Mouse (Mus musculus): ENCODE data around the gene Olfr322. TPM values are rescaled to one million over a fixed set of nuclear protein-coding genes. Genes with fewer than 3 reads are reported as not detected.

The Olfr322 gene
- polyA plus RNA-seq, 1 experiment from 2014 or later, result 0.06 TPM

DNA sequence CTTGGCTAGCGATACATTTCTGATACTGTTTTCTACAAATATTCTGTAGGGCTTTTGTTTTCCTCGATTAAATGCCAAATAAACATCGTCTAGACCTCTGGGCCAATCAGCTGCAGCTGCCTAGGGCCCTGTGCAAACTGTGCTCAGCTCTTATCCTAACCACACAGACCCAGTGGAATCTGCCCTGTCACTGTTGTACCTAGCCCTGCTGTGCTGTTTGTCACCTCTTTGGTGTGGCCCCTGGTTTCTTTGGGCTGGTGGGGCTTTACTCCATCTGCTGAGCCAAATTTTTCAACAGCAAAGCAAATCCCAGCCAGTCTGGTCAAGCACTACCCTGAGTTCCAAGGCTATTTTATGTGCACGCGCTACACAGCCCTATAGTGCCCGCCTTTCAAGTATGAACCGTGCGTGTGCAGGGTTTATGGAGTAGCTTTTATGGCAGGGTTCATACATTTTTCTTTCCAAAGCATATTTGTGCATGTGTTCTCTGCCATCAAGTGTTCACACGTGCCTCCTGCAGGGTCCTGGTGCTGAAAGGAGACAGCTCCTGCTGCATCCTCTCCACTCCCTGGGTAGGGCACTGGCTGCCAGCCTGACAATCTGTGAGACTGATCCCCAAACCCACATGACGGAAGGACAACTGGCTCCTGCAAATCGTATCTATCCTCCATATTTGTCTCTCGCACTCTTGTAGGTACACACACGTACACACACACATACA, 16.8 kb upstream of the Olfr322 start:
- H3K4me2 ChIP-seq (ENCODE audit: low read depth, low read length), result peak overlapping the region; percentile 70
- 56% methylated on average over 13 of the region's 13 CpGs for WGBS (ENCODE audit: insufficient replicate concordance)
- H3K36me3 ChIP-seq (replicated peaks; ENCODE audit: insufficient read depth, low read length), result peaks cover 15% of the 10 kb centered on the region
- peak overlapping the region; percentile 92 for H3K9ac ChIP-seq (replicated peaks)
- H3K4me3 ChIP-seq (ENCODE audit: low read depth, low read length), result peak overlapping the region; percentile 68
- H3K27me3 ChIP-seq (ENCODE audit: insufficient read depth, low read length), result peaks cover 9% of the 10 kb centered on the region
- ATAC-seq, result peak; percentile 98
- H3K27ac ChIP-seq (ENCODE audit: low read depth), result peak overlapping the region; percentile 99
- H3K9me3 ChIP-seq (ENCODE audit: low read length), result no peaks in the 10 kb centered on the region
- DNase-seq, result peak; percentile 78
- TF ChIP-seq EP300 (IDR thresholded peaks at IDR 0.05; ENCODE audit: low read depth) (peak; percentile 96), CTCF (IDR thresholded peaks at IDR 0.05; ENCODE audit: low read depth) (0 out of 2 replicates have a peak, but pooled peaks have one; percentile 4)
- H3K4me1 ChIP-seq (ENCODE audit: insufficient read depth), result 0 out of 2 replicates have a peak, but pooled peaks cover 2% of the 10 kb centered on the region

GRCm38 (mm10) chr11:58643350-58643749, 15.2 kb upstream of the Olfr322 start:
- peak overlapping the region; percentile 99 for H3K27ac ChIP-seq (ENCODE audit: low read depth)

DNA sequence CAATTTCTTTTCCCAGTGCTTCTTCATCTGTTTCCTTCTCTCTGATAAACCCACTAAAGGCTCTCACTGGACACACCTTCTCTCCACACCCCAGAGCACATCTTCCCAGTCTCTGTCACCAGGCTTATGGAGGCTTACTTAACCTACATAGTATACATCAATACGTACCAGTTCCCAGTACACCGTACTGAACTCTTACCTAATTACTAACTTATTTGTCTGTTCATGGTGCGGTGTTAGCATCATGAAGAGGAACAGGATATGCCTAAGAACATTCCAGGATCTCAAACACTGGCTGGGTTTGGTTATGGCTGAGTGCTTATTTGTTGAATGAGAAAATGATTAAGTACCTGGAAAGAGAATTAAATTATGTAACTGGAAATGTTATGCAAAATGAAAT, 3.4 kb upstream of the Olfr322 start:
- no peaks in the 10 kb centered on the region for H3K4me1 ChIP-seq (ENCODE audit: insufficient read depth)
- DNase-seq (no peak), ATAC-seq (no peak)
- no peak overlapping the region for H3K9ac ChIP-seq (replicated peaks)
- no peak overlapping the region for H3K4me2 ChIP-seq (ENCODE audit: low read depth, low read length)
- H3K27ac ChIP-seq (ENCODE audit: low read depth), result no peak overlapping the region
- peaks cover 4% of the 10 kb centered on the region; the same call in 1 of the 2 replicates for H3K36me3 ChIP-seq (replicated peaks; ENCODE audit: insufficient read depth, low read length)
- WGBS (ENCODE audit: insufficient replicate concordance), result 89% methylated on average over 3 of the region's 3 CpGs
- H3K4me3 ChIP-seq (ENCODE audit: low read depth, low read length), result no peak overlapping the region
- TF ChIP-seq EP300 (IDR thresholded peaks at IDR 0.05; ENCODE audit: low read depth) (no peak), CTCF (IDR thresholded peaks at IDR 0.05; ENCODE audit: low read depth) (no peak)
- H3K27me3 ChIP-seq (ENCODE audit: insufficient read depth, low read length), result no peaks in the 10 kb centered on the region
- H3K9me3 ChIP-seq (ENCODE audit: low read length), result no peaks in the 10 kb centered on the region

More at GRCm38 (mm10) chr11:58643350-58643749, 15.2 kb upstream of the Olfr322 start:
- peak overlapping the region; percentile 70 for H3K4me2 ChIP-seq (ENCODE audit: low read depth, low read length)
- peaks cover 22% of the 10 kb centered on the region for H3K36me3 ChIP-seq (replicated peaks; ENCODE audit: insufficient read depth, low read length)
- DNase-seq (peak; percentile 85), ATAC-seq (no peak)
- no peak overlapping the region for H3K9ac ChIP-seq (replicated peaks)
- peaks cover 7% of the 10 kb centered on the region for H3K27me3 ChIP-seq (ENCODE audit: insufficient read depth, low read length)
- H3K4me3 ChIP-seq (ENCODE audit: low read depth, low read length), result peak overlapping the region; percentile 68; the same call in 1 of the 2 replicates
- H3K9me3 ChIP-seq (ENCODE audit: low read length), result no peaks in the 10 kb centered on the region
- WGBS (ENCODE audit: insufficient replicate concordance), result 34% methylated on average over 6 of the region's 6 CpGs
- 0 out of 2 replicates have a peak, but pooled peaks have one; percentile 25 for TF ChIP-seq EP300 (IDR thresholded peaks at IDR 0.05; ENCODE audit: low read depth)
- TF ChIP-seq CTCF (IDR thresholded peaks at IDR 0.05; ENCODE audit: low read depth), result peak; percentile 95
- H3K4me1 ChIP-seq (ENCODE audit: insufficient read depth), result 0 out of 2 replicates have a peak, but pooled peaks cover 2% of the 10 kb centered on the region

GRCm38 (mm10) chr11:58669252-58669651, 10.7 kb downstream of the Olfr322 start:
- no peaks in the 10 kb centered on the region for H3K9me3 ChIP-seq (ENCODE audit: low read length)
- no peaks in the 10 kb centered on the region for H3K36me3 ChIP-seq (replicated peaks; ENCODE audit: insufficient read depth, low read length)
- no peaks in the 10 kb centered on the region for H3K4me1 ChIP-seq (ENCODE audit: insufficient read depth)
- no peaks in the 10 kb centered on the region for H3K27me3 ChIP-seq (ENCODE audit: insufficient read depth, low read length)
- no peak overlapping the region for H3K4me2 ChIP-seq (ENCODE audit: low read depth, low read length)
- no peak overlapping the region for H3K4me3 ChIP-seq (ENCODE audit: low read depth, low read length)
- TF ChIP-seq EP300 (IDR thresholded peaks at IDR 0.05; ENCODE audit: low read depth), result no peak
- peak; percentile 15; the same call in 1 of the 2 replicates for TF ChIP-seq CTCF (IDR thresholded peaks at IDR 0.05; ENCODE audit: low read depth)
- no peak overlapping the region for H3K9ac ChIP-seq (replicated peaks)
- no peak for DNase-seq
- no peak overlapping the region for H3K27ac ChIP-seq (ENCODE audit: low read depth)
- ATAC-seq, result no peak

DNA sequence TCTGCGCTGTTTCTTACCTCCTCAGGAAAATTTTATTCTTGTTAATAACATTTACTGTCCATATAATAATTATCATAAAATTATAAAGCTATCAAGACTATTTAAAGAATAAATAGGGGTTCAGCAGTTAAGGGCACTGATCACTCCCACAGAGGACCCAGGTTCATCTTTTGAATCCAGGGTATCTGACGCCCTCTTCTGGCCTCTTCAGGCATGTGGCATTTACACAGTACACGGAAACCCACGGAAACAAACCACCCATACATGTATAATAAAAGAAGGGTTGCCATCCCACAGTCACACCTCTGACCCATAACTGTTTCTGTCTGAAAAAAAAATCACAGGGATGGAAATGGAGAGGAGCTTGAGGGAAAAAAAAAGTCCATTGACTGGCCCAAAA, 13.2 kb downstream of the Olfr322 start:
- no peak overlapping the region for H3K4me3 ChIP-seq (ENCODE audit: low read depth, low read length)
- ATAC-seq (no peak), DNase-seq (no peak)
- no peak overlapping the region for H3K9ac ChIP-seq (replicated peaks)
- no peaks in the 10 kb centered on the region for H3K4me1 ChIP-seq (ENCODE audit: insufficient read depth)
- no peak overlapping the region for H3K4me2 ChIP-seq (ENCODE audit: low read depth, low read length)
- H3K27ac ChIP-seq (ENCODE audit: low read depth), result no peak overlapping the region
- H3K36me3 ChIP-seq (replicated peaks; ENCODE audit: insufficient read depth, low read length), result no peaks in the 10 kb centered on the region
- H3K9me3 ChIP-seq (ENCODE audit: low read length), result no peaks in the 10 kb centered on the region
- TF ChIP-seq EP300 (IDR thresholded peaks at IDR 0.05; ENCODE audit: low read depth), result no peak
- TF ChIP-seq CTCF (IDR thresholded peaks at IDR 0.05; ENCODE audit: low read depth), result peak; percentile 23
- H3K27me3 ChIP-seq (ENCODE audit: insufficient read depth, low read length), result no peaks in the 10 kb centered on the region
- WGBS (ENCODE audit: insufficient replicate concordance), result 45% methylated on average over 4 of the region's 4 CpGs

- Histone ChIP-seq H3K4me3 (ENCODE audit: low read depth, low read length) (no peak within 1 kb of the TSS), H3K9me3 (ENCODE audit: low read length) (no peaks in the 10 kb centered on the region), H3K4me1 (ENCODE audit: insufficient read depth) (no peaks in the 10 kb centered on the region), H3K27me3 (ENCODE audit: insufficient read depth, low read length) (no peaks in the 10 kb centered on the region), H3K9ac (replicated peaks) (no peak within 1 kb of the TSS), H3K4me2 (ENCODE audit: low read depth, low read length) (no peak within 1 kb of the TSS), H3K27ac (ENCODE audit: low read depth) (no peak within 1 kb of the TSS), H3K36me3 (replicated peaks; ENCODE audit: insufficient read depth, low read length) (no peaks in the 10 kb centered on the region)
- ATAC-seq (no peak), DNase-seq (no peak)
- TF ChIP-seq CTCF (IDR thresholded peaks at IDR 0.05; ENCODE audit: low read depth) (no peak), EP300 (IDR thresholded peaks at IDR 0.05; ENCODE audit: low read depth) (no peak)
- 75% methylated on average over 1 of the region's 1 CpGs for WGBS (ENCODE audit: insufficient replicate concordance)
Measured at GRCm38 (mm10) chr11:58680799-58681198, 22.2 kb downstream of the Olfr322 start, which contains the start of gene Olfr320. Gene Olfr320, plus strand, starts transcription at chr11:58681099.
